Mouse (Mus musculus) common myeloid progenitor, adult 5-6 weeks (primary cell): ENCODE data around the gene Acp1. TPM values are rescaled to one million over a fixed set of nuclear protein-coding genes. Genes with fewer than 3 reads are reported as not detected.

Source experiments
- ATAC-seq: replicated peaks from 2 replicates; pipeline ENCODE4 v1.8.0; 2016; ENCODE audit warnings: low read depth, mild to moderate bottlenecking, moderate TSS enrichment, inconsistent platforms; ENCODE audit not compliant: poor library complexity, severe bottlenecking
- total RNA-seq: library from RNA; stranded (forward); fragments of 200-1000, 187-1606 nt; gene quantifications from 2 replicates; pipeline ENCODE4 v1.2.3, GENCODE M21; 2017

Acp1 gene
- 105 and 126 TPM in 2 replicates for total RNA-seq

DNA sequence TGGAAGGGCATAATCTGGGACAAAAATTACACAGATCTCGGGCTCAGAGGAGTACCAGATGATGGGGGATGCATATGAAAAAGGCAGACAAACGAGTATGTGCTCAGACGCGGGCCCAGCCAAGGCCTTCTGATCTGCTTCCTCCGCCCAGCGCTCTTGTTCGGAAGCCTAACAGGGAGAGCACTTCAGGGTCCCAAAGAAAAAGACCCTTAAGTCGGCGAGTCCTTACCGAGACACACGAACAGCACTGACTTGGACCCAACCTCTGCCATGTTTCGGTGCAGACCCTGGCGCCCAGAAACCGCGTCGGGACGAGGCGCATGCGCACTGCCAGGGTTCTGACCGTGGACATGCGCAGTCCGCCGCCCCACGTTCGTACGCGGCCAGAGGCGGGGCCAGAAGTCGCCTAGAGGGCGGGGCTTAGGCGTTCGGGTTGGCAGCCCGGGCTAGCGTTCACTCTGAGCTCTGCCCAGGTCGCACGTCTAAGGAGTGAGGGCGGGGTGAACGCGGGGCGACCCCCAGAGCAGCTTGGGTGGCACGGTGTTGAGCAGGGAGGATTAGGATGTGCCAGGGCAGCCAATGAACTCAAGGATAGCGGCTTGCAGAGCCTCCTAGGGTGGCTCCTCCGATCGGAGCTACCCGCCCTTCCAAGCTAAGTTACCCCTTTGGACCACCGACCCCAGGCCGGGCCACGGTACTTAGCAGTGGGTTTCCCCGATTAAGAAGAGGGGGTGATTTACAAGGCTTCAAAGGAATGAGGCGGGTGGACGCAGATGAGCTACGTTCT lies at the start of gene Acp1, which contains the start of gene Sh3yl1:
Gene Acp1, minus strand, starts transcription at position 329 of the 787 bp plus-strand sequence.
Gene Sh3yl1, plus strand, starts transcription at position 408 of the 787 bp plus-strand sequence.
- peak; percentile 94 for ATAC-seq

DNA sequence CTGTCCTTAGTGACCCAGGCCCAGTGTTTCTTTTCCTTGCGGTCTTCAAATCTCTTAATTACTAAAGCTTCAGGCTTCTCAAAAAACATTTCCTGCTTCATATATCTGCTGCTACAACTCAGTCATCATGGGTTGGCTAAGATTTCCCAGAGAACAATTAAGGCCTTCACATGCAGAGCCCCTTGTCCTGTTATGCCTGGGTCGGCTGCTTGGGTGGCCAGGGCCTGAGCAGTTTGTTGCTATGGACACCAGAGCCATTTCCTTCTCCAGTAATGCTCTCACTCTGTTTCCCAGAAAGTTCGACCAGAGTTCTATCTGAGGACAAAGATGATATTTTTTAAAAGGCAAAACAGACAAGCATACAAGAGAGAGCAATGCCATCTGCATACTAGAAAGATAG lies 32.8 kb upstream of the Acp1 start:
- ATAC-seq: no peak

DNA sequence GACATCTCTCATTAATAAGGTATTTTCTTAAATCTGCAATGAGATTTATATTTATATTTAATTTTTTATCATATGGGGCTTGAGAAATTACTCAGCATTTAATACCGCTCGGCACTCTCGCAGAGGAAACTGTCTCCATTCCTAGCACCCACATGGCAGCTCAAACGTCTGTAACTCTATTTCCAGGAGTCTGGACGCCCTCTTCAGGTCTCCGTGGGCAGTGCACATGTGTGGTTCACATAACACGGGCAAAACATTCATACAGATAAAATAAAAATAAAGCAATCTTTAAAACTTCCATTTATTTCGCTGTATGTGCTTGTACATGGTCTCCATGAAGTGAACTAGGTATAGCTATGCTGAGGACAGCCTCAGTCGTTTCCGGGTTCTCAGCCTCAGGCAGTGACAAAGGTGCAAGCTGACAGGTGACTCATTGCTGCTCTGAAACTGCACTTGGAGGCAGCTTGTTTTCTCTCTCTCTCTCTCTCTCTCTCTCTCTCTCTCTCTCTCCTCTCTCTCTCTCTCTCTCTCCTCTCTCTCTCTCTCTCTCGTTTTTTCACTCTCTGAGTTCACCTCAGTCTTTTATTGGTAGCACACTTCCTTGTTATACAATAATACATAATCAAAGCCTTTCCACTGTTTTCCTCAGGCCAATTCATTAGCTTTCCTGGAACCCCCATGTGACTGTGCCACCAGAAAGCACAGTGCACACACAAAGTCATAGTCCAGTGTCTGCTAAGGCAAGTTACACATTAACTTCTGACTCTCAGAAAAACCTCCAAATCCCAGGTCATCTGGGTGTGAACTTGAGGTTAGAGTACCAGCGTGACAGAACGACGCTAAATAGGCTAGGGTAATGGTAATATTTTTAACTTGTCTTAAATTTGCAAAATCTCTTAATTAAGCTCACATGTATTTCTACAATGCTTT lies 31.9 kb upstream of the Acp1 start:
- no peak for ATAC-seq

GRCm38 (mm10) chr12:30936899-30937298 lies 25.5 kb upstream of the Acp1 start:
- no peak for ATAC-seq

DNA sequence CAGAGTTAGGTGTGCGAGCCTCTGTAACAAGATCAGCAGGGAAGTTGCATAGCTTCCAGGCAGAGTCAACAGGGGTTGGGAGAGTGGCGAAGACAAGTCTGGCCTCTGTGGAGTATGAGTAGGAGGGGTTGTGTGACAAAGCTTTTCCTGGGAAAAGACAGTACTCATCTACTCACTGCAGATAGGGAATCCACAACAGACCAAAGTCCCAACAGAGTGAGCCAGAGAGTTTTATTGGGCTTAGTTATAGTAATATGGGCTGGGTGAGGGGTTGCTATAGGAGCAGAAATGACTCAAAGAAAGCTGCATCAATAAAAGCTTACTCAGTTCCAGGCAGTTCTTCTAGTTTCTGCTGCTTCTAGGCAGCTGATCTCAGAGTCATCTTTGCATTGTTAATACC lies 21.9 kb upstream of the Acp1 start:
- no peak for ATAC-seq

DNA sequence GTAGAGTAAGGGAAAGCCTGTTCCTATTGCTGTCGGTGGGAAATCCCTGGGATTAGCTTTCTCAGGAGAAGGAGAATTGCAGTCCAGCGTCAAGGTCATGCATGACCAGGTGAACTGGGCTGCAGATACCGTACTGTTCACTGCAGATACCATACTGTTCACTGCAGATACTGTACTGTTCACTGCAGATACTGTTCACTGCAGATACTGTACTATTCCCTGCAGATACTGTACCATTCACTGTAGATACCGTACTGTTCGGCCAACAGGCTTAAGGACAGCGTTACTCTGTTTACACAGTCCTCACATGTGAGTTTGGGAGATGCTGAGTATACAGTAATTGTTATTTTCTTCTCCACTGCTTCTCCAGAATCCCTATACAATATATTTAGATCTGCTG lies 16.8 kb upstream of the Acp1 start:
- ATAC-seq: no peak

GRCm38 (mm10) chr12:30922401-30922800 lies 11.0 kb upstream of the Acp1 start:
- ATAC-seq: 0 out of 2 replicates have a peak, but pooled peaks have one; percentile 29

- no peak for ATAC-seq
Observed at GRCm38 (mm10) chr12:30912840-30913239, 1.5 kb upstream of the Acp1 start.

DNA sequence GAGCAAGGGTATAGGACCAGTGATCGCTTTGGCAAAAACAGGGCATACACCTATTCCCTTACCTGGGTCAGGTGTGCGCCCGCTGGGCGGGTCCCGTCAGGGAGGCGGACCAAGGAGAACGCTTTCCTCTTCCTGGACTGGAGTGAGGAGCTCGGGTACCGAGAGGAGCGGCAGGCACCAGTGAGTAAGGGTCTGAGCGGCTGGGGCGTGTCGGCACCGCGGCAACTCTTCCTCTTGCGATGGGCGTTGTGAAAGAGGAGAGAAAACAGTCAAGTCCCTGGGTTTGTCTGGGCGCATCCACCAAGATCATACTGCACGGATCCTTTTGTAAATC lies 626 bp upstream of the Acp1 start:
- ATAC-seq: peak; percentile 43

GRCm38 (mm10) chr12:30910860-30911259 lies 529 bp downstream of the Acp1 start:
- 0 out of 2 replicates have a peak, but pooled peaks have one; percentile 13 for ATAC-seq

- ATAC-seq: no peak
Observed at GRCm38 (mm10) chr12:30909881-30910280, 1.5 kb downstream of the Acp1 start.

DNA sequence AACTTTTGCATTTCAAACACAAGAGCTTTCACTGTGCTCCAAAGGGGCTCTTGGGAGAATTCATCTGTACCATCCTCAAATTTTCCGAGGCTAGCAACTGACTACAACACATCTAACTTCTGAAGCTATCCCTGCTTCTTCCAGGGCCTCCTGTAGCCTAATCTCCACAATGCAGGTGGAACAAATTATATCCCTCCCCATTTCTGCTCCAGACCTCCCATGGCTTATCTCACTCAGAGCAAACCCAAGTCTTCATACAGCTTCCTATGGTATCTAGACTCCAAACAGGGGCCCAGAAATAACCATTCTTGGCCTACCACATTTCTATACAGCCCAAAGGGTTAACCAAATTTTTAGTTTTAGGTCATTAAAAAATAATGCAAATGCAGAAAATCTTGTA lies 2.7 kb downstream of the Acp1 start:
- no peak for ATAC-seq

DNA sequence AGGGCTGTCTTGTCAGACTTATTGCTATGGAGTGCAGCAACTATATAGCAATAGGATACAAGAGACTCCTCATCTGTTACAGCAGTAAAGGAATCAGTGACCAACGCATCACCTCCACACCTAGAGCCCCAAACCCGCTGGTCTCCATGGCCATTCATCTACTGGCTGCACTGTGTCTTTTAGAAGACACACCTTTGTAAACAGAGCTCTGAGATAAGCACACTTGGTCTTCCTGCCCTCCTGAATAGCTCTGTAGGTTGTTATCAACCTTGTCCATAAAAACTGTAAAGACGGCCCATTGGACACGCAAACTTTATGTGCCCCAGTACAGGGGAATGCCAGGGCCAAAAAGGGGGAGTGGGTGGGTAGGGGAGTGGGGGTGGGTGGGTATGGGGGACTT lies 14.3 kb downstream of the Acp1 start:
- no peak for ATAC-seq

GRCm38 (mm10) chr12:30891438-30891837 lies 20.0 kb downstream of the Acp1 start:
- ATAC-seq: no peak

- peak; percentile 86 for ATAC-seq
Observed at GRCm38 (mm10) chr12:30890067-30890466, 21.3 kb downstream of the Acp1 start.

GRCm38 (mm10) chr12:30888003-30888402 lies 23.4 kb downstream of the Acp1 start:
- no peak for ATAC-seq

GRCm38 (mm10) chr12:30885891-30886290 lies 25.5 kb downstream of the Acp1 start:
- ATAC-seq: no peak

- ATAC-seq: no peak
Observed at GRCm38 (mm10) chr12:30884622-30885230, 26.7 kb downstream of the Acp1 start.

DNA sequence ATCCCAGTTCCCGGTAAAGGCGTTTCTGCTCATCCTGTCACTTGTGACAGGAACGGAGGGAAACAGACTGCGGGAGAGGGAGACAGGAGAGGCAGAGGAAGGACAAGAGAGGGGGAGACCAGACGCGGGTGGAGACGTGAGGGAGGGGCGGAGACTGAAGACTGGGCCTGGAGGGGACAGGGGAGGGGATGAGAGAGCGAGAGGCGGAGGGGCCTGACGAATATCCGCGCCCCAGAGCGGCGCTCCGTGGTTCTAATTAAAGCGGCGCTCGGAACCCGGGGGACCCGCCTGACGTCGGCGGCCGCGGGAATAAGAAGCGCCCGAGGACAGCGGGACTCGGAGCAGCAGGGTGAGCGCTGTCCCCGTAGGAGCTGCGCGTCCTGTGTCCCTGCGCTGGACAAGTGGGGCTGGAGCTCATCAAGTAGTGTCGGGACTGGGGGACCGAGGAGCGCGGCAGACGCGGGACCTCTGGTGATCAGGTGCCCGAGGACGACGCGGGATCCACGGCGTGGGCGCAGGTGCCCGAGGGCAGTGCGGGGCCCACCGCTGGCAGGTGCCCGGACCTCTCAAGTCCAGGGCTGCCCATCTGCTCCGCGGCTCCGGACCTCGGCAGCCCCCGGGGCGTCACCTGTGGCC lies 27.3 kb downstream of the Acp1 start, which contains the start of gene Alkal2:
Gene Alkal2, plus strand, starts transcription at position 337 of the 636 bp plus-strand sequence.
- peak; percentile 45; the same call in 1 of the 2 replicates for ATAC-seq

- ATAC-seq: no peak
Observed at GRCm38 (mm10) chr12:30883592-30883985, 27.8 kb downstream of the Acp1 start.
